Mouse (Mus musculus) myocyte (in vitro differentiated cells): Measurements from ENCODE around the gene Fxyd5.

Experiments used
- POLR2A ChIP-seq: IDR thresholded peaks from one replicate; pipeline ENCODE4 v1.6.1; 2011; ENCODE audit warnings: low read depth, mild to moderate bottlenecking, control low read depth, moderate library complexity; ENCODE audit not compliant: insufficient read length
- REST ChIP-seq: IDR thresholded peaks from one replicate; pipeline ENCODE4 v1.6.1; 2011; ENCODE audit warnings: mild to moderate bottlenecking, control low read depth, moderate library complexity; ENCODE audit not compliant: insufficient read depth, insufficient read length

DNA sequence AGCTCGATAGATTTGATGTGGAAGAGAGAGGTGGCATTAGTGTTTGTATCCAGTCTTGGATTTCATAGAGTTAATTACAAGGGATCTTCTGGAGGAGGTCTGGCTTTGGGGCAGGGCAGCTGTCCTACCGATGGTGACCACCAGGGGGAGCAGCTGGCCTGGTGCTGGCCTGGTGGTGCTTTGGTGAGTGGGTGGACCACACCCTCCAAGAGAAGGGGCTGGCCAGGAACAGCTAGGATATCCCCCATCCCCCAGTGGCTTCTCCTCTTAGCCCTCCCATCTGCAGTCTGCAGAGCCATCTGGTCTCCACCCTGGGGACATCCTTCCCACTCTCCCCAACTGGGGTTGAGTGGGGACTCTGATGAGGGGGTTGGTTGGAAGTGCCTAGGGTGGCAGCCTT lies 16.8 kb upstream of the Fxyd5 start, which contains the start of gene Lgi4:
- TF ChIP-seq REST = no peak
- no peak for TF ChIP-seq POLR2A
